Mouse (Mus musculus) kidney, adult 9 months (tissue): ENCODE measurements at regions not wholly inside any gene's neighbourhood (a gene's known extent, or its start where the extent isn't known, plus 50 kb on each side); places are given as distances from the start of the nearest gene placed in this dataset.

ENCODE experiments used
- DNase-seq: peaks from one replicate; pipeline ENCODE4 v3.0.0; 2022

DNA sequence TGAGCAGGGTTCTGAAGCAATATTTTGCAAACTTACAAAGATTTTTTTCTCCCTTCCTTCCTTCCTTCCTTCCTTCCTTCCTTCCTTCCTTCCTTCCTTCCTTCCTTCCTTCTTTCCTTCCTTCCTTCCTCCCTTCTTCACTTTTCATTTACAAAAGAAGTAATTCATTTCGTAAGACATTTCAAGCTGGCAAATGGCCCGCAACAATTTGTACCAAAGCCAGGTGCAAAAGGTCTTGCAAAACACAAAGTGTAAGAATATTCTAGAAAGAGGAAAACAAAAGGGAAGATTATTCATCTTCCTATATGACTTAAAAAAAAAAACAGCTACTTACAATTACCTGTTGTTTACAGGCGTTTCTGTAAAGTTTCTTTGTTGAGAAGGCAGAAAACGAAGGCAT is 86.3 kb upstream of the Nr2f2 start:
- DNase-seq = peak; percentile 29

DNA sequence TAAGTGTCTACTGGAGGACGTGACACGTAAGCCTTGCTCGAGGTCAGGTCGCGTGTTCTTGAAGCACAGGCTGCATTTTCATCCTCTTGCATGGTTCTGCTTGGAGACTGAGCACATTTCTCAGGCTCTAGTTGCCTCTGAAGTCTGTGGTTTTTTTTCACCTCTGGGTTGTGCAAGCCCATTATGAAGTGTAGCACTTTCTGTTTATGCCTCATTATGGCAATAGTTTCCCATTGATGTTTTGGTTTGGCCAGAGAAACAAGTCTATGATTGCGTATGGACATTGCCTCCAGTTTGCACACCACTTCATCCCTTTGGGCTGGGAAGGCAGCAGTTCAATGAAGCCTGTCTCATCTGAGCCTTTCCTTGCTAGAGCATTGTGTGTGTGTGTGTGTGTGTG is 72.4 kb upstream of the Nr2f2 start:
- no peak for DNase-seq

GRCm38 (mm10) chr7:70433838-70434237 is 67.3 kb upstream of the Nr2f2 start:
- DNase-seq = peak; percentile 71

DNA sequence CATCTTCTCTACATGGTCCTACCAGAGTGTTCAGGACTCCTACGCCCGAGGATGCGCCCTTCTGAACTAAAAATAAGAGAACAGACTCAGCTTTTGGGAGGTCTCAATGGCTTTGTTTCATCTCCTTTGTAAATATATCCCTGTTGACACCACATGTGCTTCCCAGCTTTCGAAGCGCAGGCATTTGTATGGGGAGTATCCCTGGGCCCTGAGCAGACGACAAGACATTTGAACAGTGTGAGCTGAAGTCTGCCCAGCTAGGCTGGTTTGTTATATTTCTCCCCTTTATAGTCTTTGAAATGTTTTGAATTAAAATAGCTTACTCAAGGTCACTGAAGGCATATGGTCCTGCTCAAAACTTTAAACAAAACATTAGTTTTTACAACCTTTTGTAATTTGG is 66.8 kb upstream of the Nr2f2 start:
- DNase-seq = no peak

- DNase-seq = no peak
These were observed 65.2 kb upstream of the Nr2f2 start for GRCm38 (mm10) chr7:70431712-70432111.

- no peak for DNase-seq
These were observed 62.8 kb upstream of the Nr2f2 start for GRCm38 (mm10) chr7:70429326-70429725.

- DNase-seq = no peak
These were observed 57.7 kb upstream of the Nr2f2 start for GRCm38 (mm10) chr7:70424231-70424620.

DNA sequence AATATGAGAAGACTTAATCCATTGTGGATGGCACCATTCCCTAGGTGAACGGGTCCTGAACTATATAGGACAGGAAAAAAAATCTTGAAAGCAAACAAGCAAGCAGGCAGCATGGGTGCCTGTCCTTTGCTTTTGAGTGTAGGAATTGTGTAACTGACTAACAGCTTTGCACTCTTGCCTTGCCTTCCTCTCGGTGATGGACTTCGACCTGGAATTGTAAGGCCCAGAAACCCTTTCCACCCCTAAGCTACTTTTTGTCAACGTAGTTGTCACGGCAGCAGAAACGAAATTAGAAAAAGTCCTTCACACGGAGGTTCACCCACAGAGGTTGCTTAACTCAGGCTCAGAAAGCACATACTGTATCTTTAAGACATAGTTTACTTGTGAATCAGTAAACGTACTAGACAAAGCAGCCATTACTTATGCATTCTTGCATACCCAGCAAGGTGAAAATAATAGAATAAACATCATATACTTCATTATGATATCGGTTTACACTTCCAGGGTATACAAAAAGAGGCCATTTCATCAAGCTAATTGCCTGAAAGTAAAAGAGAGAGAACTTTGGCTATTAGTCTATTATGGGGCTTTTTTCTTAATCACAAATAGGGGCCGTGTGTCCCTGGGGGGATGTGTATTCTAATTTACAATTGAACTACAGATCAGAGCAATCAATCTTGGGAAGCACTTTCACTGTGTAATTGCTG is 57.1 kb upstream of the Nr2f2 start:
- peak; percentile 49 for DNase-seq

GRCm38 (mm10) chr7:70416185-70416941 is 49.8 kb upstream of the Nr2f2 start:
- no peak for DNase-seq
